Mouse (Mus musculus) ES-E14 (cell line): ENCODE results near the gene Kcnh1.

ENCODE experiments used
- CHD2 ChIP-seq: IDR thresholded peaks from 2 replicates; pipeline ENCODE4 v1.6.1; 2014; ENCODE audit warnings: mild to moderate bottlenecking, low read depth, low read length, inconsistent platforms
- HCFC1 ChIP-seq: IDR thresholded peaks from 2 replicates; pipeline ENCODE4 v1.6.1; 2012; ENCODE audit warnings: low read length, inconsistent platforms, borderline replicate concordance; ENCODE audit not compliant: insufficient read depth
- MAFK ChIP-seq: IDR thresholded peaks from 2 replicates; pipeline ENCODE4 v1.6.1; 2014; ENCODE audit warnings: mild to moderate bottlenecking, low read depth, low read length, inconsistent platforms; ENCODE audit not compliant: insufficient read depth
- ZC3H11A ChIP-seq: IDR thresholded peaks from 2 replicates; pipeline ENCODE4 v1.6.1; 2012; ENCODE audit warnings: low read depth, mild to moderate bottlenecking, inconsistent platforms, low read length, borderline replicate concordance
- ZNF384 ChIP-seq: IDR thresholded peaks from 2 replicates; pipeline ENCODE4 v1.6.1; 2012; ENCODE audit warnings: low read depth, low read length, inconsistent platforms

DNA sequence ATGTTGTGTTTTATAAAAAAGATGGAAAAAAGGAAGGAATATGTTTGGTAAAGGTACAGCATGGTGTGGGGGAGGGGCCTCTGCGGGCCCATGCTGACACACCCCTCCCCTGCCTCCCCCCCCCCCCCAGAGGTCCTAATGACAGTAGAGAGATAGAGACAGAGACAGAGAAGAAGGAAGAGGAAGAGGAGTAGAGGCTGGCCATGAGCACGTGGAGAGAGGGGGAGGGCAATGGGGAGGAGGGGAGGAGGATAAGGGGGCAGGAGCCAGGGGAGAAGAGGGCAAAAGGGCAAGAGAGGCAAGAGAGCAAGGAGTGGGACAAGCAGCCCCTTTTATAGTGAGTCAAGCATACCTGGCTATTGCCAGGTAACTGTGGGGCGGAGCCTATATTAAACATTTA is 123.5 kb downstream of the Kcnh1 start:
- TF ChIP-seq HCFC1 (no peak), ZC3H11A (no peak), ZNF384 (no peak), MAFK (no peak), CHD2 (no peak)
